Mouse (Mus musculus): ENCODE data around the gene Ddi2.

- TF ChIP-seq CTCF (IDR thresholded peaks at IDR 0.05; ENCODE audit: borderline replicate concordance, insufficient read depth, low read length) = no peak
- TF ChIP-seq POLR2A (IDR thresholded peaks at IDR 0.05; ENCODE audit: low read depth, low read length) = peak; percentile 22; the same call in 1 of the 2 replicates
Observed at GRCm38 (mm10) chr4:141664799-141665198, 58.4 kb downstream of the Ddi2 start, which contains the start of gene Plekhm2.

Data from embryonic fibroblast, embryonic 13.5 days (primary cell).